Mouse (Mus musculus) gonadal fat pad, adult 2 months (tissue): ENCODE results near the gene Arid1b. TPM values are rescaled to one million over a fixed set of nuclear protein-coding genes. Genes with fewer than 3 reads are reported as not detected.

Experiments
- DNase-seq: peaks from one replicate; pipeline ENCODE4 v3.0.0-alpha.2; 2012; ENCODE audit warnings: low read depth
- polyA plus RNA-seq: library from polyadenylated mRNA; depleted of rRNA; stranded (reverse); fragments of >200 nt; gene quantifications from 2 replicates; pipeline ENCODE4 v1.2.3, GENCODE M21; 2012

The Arid1b gene
- polyA plus RNA-seq, 1 experiment = 23.2 TPM

DNA sequence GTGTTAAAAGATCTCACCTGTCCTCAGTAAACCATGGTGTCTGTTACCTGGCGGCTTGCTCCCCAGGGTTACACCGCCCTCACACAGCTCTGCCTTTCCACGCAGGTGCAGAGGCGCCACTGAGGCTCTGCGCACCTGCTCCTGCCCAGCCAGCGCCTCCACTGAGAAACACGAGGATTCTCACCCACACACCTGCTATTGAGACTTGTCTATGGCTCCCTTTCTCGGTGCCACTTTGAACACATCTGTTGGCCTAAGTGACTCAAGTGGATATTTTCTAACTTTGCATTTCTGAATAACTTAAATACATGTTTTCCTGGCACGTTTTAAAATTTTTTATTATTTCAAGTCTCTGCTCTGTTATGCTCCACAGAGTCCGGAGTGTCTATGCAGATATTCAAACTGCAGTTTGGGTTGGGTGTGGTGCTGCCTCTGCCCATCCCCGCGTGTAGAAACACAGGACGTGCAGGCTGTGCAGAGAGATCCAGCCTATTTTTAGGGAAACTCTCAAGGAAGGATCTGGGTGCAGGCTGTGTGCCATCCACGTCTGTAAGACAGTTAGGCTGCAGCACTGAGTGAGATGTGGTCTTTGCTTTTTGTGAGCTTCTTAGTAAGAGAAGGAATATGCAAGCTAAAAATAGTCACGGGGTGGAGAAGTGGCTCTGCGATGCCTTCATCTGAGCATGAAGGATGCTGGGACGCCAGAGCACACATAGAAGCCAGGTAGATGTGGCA, 283.2 kb downstream of the Arid1b start:
- no peak for DNase-seq

DNA sequence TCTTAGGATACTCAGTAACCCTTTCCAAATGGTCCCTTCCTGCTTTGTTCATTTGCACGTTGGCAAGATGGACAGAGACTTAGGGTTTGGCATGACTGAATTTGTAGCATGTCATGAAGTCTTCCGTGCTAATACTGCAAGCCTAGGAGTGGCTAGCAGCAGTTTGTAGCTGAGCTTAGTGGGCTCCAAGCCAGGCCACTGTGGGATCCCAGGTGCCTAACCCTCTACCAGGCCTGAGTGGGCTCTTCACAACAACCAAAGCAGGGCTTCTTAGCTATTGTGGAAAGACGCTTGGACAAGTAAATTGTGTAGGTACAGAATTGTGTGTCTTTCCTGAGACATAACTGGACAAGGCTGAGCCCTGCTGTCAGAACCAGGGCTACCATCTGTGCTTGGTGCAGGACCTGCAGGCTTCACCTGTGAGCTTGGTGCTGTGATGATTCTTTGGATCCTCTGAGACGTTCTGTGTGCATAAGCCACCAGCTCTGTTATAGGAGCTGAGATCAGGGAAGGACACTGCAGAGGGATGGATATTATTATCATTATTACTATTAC, 286.4 kb downstream of the Arid1b start:
- DNase-seq = no peak

DNA sequence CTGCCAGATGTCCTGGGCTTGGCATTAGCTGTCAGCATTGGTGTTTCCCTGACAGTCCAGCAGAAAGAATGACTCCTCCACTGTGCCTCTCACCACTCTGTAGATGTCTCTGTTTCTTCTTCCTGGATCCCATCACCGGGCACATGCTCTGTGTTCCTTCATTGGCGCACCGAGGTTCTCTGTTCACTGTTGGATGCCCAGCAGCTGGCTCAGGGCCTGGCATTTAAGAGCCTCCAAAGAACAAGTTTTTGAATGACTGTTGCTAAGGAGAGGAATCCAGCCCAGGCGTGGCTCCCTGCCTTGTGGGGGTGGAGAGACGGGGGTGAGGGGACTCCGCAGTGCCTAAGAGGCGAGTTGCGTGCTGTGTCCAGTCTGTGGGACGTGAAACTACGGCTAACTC, 290.7 kb downstream of the Arid1b start:
- DNase-seq = no peak

DNA sequence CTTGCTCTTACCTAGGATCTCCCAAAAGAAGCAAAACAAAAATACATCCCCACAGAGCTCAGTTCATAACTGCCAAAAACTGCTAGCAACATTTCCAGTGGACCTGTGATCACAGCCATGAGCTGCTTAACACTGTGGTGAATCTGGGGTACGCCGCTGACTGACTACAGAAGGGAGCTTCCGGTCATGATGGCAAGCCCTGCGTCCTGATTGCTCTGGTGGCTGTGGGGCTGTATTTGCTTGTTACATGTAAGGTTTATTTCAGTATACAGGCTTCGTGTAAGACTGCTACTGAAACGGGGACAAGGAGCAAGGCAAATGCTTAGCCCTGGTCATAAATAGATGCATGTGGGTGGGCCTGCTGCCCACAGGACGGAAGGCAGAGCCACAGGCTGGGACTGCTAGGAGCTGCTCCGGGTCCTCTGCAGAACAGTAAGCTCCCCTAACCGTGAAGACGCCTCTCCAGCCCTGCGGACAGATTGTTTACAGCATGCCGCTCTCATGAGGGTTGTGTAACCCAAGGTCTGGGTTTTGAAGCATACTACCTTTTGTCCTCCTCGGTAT, 291.8 kb downstream of the Arid1b start:
- no peak for DNase-seq

DNA sequence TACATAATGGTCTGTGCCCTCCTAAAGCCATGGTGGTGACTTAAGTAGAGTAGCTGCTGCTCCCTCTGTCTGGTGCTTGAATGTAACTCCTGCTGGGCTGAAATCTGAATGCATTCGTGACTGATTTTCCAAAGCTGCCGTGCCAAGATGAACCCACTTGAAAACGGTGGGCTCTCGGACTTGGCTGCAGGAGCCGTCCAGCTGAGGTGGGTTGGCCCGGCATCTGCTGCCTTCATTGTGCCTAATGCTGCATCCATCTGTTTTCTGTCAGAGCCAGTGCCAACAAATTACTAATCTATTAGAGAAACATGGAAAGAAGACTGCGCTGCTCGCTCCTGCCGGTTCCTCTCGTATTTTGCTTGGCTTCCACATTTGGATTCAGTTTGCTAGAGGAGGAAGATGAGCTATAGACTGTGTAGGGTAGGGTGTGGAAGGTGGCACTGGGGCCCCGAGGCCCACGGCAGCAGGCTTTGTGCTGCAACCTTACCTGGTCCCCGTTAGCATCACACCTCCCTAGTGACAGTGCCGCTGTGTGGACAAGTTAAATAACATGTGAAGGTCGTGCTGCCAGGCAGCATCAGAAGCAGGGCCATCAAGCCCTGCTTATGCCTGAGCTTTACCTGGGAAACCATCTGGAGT, 292.6 kb downstream of the Arid1b start:
- DNase-seq = no peak

DNA sequence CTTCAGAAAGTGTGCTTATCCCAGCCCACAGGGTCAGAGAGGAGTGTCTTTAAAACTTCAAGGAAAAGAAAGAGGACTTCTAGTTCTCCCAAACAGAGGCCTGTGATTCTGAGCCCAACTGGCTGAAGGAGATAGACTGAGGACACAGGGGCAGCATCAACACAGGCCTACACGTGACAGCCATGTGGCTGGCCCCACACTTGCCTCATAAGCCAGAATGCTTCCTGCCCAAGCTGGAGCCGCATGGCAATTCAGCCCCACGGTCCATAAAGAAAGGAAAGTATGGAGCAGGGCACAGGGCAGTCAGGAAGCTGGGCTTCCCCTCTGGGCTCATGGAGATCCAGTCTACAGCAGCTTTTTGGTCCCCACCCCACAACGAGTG, 293.1 kb downstream of the Arid1b start:
- DNase-seq = no peak

DNA sequence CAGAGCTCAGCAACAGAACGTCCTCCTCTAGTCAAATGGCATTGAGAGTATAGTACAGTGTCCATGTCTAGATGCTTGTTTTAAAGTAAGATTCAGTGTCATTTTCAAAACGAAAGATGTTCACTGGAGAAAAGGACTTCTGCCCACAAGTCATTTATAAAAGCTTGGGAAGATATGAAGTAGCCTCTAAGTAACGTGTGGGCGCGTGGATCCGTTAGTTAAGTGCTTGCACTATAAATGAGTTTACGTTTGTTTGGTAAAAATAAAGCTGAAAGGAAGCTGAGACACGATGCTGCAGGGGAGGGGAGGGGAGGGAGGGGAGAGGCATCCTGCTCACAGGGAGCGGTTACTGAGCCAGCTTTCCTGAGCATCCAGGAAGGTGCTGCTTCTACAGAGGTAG, 293.5 kb downstream of the Arid1b start:
- DNase-seq = no peak

DNA sequence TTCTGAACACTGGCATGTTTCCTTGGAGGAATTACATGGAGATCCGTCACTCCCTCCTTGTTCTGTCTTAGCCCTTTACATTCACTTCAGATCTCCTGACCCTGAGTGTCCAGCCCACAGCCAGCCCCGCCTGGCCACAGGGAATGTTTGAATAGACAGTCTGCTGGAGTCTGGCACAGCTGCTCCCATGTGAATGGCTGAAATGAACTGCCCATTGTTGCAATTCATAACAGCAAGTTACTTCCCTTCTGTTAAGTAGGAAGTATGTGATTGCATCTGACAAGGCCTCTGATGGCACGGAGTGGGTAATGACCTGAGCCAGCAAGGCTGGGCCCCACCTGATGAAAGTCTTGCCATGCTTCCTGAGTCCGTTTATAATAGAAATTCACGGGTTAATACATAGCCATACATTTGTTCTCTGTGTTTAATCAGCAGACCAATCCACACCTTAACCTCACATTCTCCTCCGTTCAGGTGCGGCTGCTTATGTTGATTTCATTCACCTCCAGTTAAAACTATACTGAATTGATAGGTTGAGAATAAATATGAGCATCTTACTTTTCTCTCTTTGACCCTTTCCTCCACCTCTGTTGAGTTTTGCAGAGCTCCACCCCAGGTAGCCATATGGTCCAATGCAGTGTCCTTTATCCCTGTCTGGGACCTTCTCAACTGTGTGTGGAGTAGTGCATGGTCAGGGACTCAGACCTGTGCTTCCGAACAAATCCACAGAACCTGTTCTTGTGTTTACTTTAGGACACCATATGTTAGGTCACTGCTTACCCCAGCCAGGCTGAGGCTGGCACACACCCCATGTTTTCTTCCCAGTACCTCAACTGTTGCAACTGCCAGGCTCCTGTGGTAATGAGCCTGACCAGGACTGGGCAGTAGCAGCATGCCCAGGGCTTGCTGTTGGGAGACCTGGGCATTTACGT, 299.8 kb downstream of the Arid1b start:
- no peak for DNase-seq

DNA sequence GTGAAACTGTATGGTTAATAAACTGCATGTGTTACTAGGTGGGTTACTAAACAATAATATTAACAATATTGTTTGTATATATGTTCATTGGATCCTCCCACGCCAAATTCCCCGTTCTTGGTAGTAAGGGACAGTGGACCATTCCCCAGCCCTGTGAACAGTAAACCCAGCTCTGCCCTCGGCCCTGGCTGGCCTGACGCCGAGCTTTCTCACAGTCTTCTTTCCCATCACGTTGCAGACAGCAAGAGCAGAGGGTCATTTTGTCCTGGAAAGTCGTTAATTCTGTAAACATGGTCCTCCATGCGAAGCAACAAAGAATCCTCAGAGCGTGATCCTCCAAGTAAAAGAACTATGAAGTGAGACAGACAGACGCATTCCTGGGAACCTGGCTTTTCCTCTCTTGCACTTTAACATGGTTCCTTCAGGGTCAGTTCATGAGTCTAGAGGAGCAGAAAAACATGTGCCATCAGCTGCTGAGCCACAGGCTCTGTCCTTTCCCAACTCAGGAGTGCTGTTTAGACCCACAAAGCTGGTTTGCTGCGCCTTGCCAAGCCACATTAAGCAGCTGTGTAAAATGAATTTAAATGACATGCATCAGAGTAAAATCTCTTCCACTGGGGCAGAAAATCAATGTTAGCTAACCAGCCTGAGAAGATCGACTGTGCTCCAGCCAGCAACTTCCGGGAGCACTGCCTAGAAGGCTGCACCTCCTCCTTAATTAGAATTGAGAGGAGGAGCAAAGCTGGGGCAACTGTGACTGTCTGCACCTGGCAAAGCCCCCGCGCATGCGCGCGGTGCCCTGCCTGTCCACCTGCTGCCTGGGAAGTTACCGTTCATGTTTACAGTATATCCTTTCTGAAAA, 301.2 kb downstream of the Arid1b start:
- DNase-seq = peak; percentile 33

DNA sequence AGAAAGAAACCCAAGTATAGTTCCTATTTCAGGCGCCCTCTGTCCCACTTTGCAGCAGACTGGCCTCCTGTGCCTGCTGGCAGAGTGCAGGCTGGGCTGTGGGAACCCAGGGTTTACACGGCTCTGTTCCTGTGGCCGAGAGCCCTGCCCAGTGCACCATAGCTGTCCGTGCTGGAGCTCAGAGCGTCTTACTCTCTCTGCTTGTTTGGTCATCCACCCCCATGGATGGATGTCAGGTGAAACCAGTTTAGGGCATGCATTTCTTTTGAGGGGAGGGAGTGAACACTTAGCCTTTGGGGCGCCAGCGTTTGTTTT, 301.8 kb downstream of the Arid1b start:
- no peak for DNase-seq

DNA sequence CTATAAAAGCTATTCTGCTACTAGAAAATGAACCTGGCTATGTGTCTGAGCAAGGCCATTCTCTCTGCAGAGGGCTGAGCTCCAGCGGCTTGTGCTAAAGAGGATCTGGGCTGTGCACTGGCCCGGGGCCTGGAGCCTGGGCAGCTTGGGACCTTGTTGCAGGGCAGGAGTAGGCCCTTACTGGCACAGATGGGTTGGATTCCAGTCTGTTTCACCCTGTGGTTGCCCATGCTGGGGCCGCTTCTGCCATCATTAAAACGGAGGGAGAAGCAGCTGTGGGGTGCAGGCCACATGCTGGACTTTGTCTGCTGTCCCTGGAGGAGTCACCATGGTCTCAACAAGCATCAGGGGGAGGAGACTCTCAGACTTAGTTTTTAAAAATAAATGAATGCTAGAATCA, 303.4 kb downstream of the Arid1b start:
- DNase-seq = no peak

DNA sequence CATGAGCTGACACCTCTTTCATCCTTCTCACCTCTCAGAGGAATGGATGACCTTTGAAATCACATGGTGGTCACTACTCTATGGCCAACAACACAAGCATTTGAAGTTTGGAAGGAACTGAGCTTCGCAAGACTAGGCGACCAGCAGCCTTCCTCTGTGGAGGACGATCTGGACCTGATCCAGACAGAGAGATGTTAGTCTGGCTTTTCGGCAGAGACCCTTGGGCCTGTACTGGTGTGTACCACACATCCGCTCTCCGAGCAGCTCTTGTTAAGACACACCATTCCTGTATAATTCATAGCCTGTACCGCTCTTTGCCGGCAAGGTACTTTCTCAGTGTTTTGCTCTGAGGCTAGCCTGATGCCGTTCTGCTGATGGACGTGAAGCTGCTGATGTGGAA, 303.9 kb downstream of the Arid1b start:
- no peak for DNase-seq

DNA sequence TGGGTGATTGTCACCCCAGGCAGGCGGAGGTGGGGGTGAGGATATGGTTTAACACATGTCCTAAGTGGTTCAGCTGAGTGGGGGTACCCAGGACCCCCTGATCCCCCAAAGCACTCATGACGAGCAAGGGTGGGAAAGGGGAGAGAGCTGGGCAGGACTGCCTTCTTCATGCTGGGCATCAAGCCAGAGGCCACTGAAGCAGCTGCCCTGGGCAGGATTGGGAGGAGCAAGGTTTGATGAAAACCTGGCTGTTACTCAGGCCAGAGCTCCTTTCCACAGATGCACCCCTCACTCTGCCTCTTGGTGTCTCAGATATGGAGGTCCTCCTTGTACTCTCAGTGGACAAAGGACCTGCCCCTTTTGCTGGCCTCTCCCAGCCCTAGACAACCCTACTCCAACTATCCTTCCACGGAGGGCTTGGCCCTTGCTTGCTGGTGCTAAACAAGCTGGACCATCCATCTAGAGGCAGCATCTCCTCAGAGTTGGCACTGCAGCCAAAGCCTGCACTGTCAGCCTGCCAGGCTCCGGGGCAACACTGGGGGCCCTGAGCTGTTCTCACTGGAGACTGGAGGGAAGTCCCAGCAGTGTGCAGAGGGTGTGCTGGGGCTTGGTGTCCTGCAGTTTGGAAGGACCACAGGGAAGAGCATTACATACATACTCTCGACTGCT, 304.9 kb downstream of the Arid1b start:
- DNase-seq = no peak

DNA sequence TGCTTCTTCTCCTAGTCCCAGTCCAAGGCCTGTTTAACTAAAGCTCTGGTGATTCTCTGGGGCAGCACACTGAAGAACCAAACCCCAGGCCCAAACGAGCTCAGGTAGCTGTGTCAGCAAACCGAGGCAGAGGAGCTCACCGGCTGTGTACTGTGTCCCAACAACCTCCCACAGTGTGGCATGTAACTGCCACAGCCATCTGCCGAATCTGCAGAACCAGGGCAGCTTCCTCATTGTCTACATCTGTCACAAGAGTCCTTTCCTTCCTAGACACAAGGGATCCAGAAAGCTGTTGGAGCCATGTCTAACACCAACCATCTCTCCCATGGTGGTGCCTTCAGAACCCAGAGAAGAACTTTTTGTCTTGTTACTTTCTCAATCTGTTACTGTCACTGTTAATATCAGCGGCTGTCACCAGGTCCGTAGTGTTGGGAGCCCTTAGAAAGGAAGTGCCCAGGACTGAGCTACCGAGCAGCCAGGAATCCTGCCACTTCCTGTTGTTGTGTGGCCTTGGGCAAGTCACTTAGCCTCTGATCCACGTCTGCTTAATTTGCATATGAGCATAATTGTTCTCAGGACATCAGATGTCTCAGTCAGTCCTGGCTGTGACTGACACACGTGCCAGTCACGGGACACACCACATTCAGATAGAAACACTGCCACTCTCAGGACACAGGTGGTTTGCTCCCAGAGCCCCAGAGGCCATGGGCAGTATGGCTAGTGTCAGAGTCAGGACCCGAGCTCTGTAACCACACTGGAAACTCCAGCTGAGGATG, 309.0 kb downstream of the Arid1b start:
- no peak for DNase-seq

DNA sequence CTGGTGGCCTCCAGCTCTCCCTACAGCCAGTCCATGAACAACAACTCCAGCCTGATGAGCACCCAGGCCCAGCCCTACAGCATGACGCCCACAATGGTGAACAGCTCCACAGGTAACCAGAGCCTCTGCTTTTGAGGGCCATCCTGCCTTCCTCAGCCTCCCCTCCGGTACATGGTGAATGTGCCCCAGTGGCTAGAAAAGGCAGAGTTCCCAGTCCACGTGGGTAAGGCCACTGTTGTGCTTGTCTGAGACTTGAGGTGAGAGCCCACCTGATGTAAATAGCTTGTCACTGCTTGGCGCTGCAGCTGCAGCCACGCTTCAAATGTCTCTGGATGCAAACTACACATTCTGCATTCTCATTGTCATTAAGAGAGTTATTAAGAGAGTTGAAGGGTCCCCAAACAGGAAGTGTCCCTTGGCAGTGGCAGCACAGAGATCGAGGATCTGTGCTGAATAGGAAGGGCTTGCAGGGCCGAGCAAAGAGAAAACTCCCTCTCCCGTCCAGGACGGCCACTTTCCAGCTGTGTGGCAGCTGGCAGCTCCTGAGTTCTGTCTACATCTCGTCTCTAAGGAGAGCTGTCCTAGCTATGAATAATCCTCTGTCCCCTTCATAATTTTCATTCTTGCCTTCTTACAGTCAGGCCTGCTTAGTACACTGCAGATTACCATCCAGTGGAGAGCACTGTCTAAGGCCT, 311.8 kb downstream of the Arid1b start:
- DNase-seq = no peak

DNA sequence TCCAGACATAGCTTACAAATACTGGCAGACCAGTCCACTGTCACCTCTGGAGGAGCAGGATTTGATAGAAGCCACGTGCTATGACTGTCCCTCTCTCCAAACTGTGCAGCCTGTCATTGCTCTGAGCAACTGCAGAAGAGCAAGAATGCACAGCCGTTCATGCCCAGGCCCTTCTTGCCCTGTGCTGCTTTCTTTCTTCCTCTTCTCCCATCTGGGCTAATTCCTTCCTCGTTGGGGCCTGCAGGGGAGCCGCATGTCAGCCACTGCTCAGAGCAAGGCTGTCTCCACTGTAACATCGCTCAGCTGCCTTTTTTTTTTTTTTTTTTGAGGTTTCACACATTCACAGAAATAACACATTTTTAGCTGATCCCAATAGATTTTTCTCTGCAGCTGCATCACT, 315.8 kb downstream of the Arid1b start:
- DNase-seq = no peak

DNA sequence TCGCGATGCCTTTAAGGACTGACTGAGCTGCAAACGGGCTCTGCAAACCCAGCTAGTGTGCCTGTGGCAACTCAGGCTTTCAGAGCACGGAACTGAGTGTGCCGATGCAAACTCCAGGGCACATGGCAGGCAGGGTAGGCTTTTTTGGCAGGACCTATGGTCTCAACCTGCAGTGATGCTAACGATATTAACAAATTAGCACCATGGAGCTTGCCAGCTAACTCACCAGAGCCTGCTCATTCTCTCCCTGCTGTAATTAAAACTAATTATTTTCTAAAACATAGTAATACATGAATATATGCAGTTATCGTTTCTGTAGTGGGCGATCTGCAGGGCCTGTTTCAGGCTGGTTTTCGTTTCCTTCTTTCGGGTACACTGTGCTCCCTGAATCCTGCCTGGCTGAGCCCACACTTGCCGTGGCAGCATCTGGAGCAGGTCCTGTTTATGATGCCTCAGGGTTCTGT, 316.3 kb downstream of the Arid1b start:
- no peak for DNase-seq

DNA sequence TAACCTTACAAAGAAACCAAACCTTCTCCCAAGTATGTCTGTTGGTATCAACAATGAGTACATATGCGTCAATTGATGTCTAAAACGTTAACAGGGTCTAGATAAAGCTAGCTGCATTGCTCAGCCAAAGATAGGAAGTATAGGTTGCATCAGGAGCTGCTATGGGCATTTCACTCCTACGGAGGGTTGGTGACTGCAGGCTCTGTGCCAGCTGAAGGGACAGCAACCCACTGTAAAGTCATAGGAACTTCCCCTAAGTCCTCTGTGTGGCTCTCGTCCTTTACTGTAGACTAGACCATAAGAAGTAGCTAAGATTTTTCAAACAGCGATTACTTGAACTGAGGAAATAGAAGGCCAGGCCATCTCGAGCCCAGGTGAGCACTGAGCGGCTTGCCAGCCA, 316.9 kb downstream of the Arid1b start:
- DNase-seq = no peak

DNA sequence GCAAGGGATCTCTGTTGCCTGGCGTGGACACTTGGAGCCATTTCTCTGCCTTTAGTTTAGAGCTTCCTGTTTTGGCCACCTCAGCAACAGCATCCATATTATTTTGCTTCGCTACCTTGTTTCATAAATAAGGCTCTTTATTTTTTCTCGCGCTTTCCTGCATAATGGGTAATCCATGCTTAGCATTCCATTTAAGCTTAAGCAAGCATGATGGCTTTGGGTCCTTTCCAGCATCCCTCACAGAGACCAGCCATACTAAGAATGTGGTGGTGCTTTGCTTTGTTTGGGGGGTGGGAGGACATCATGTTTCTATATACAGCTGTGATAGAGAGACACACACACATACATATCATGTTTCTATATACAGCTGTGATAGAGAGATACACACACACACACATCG, 318.2 kb downstream of the Arid1b start:
- no peak for DNase-seq
